Mouse (Mus musculus): ENCODE measurements around the gene Cct4.

GRCm38 (mm10) chr11:23020841-23021240 lies 30.5 kb downstream of the Cct4 start:
- TF ChIP-seq POLR2A (IDR thresholded peaks at IDR 0.05; ENCODE audit: borderline replicate concordance, extremely low read depth, insufficient read depth, insufficient read length, poor library complexity, severe bottlenecking) (no peak), CTCF (IDR thresholded peaks at IDR 0.05; ENCODE audit: borderline replicate concordance, extremely low read depth, insufficient read depth, insufficient read length) (no peak)

Data from brain, embryonic 14.5 days (tissue).